Mouse (Mus musculus): ENCODE measurements around the gene Zeb2. TPM values are rescaled to one million over a fixed set of nuclear protein-coding genes. Genes with fewer than 3 reads are reported as not detected.

Gene Zeb2
- polyA plus RNA-seq, 1 experiment, result 9.8 TPM

- Histone ChIP-seq H3ac (ENCODE audit: control insufficient read depth, insufficient read length, low read depth) (no peak overlapping the region), H3K4me3 (ENCODE audit: insufficient read depth, poor library complexity, severe bottlenecking) (no peak overlapping the region), H3K27me3 (ENCODE audit: control insufficient read depth, insufficient read depth, insufficient read length) (no peaks in the 10 kb centered on the region), H3K36me3 (ENCODE audit: control insufficient read depth, insufficient read depth) (peaks cover 15% of the 10 kb centered on the region), H3K79me2 (ENCODE audit: control insufficient read depth, insufficient read depth) (peaks cover 98% of the 10 kb centered on the region), H3K79me3 (ENCODE audit: low read depth) (peaks cover 31% of the 10 kb centered on the region)
- TF ChIP-seq MYOD1 (IDR thresholded peaks at IDR 0.05; ENCODE audit: control insufficient read depth, insufficient read length, low read depth) (no peak), USF1 (IDR thresholded peaks at IDR 0.05; ENCODE audit: low read depth) (no peak), FOSL1 (IDR thresholded peaks at IDR 0.05; ENCODE audit: insufficient read depth, low read length, poor library complexity, severe bottlenecking) (no peak), MYOG (IDR thresholded peaks at IDR 0.05; ENCODE audit: control insufficient read depth, extremely low read depth, insufficient read length) (no peak), CTCF (IDR thresholded peaks at IDR 0.05; ENCODE audit: control insufficient read depth, insufficient read depth, insufficient read length) (no peak), MAX (IDR thresholded peaks at IDR 0.05) (no peak), CEBPB (IDR thresholded peaks at IDR 0.05; ENCODE audit: low read depth) (no peak)
Observed at GRCm38 (mm10) chr2:45059010-45059409, 58.2 kb downstream of the Zeb2 start.

GRCm38 (mm10) chr2:45058183-45058582 lies 59.0 kb downstream of the Zeb2 start:
- peaks cover 30% of the 10 kb centered on the region for H3K79me3 ChIP-seq (ENCODE audit: low read depth)
- H3K4me3 ChIP-seq (ENCODE audit: insufficient read depth, poor library complexity, severe bottlenecking), result no peak overlapping the region
- peaks cover 98% of the 10 kb centered on the region for H3K79me2 ChIP-seq (ENCODE audit: control insufficient read depth, insufficient read depth)
- TF ChIP-seq MAX (IDR thresholded peaks at IDR 0.05) (no peak), FOSL1 (IDR thresholded peaks at IDR 0.05; ENCODE audit: insufficient read depth, low read length, poor library complexity, severe bottlenecking) (no peak), MYOG (IDR thresholded peaks at IDR 0.05; ENCODE audit: control insufficient read depth, extremely low read depth, insufficient read length) (no peak), MYOD1 (IDR thresholded peaks at IDR 0.05; ENCODE audit: control insufficient read depth, insufficient read length, low read depth) (no peak), USF1 (IDR thresholded peaks at IDR 0.05; ENCODE audit: low read depth) (no peak), CEBPB (IDR thresholded peaks at IDR 0.05; ENCODE audit: low read depth) (no peak), CTCF (IDR thresholded peaks at IDR 0.05; ENCODE audit: control insufficient read depth, insufficient read depth, insufficient read length) (no peak)
- no peaks in the 10 kb centered on the region for H3K27me3 ChIP-seq (ENCODE audit: control insufficient read depth, insufficient read depth, insufficient read length)
- H3K36me3 ChIP-seq (ENCODE audit: control insufficient read depth, insufficient read depth), result peaks cover 7% of the 10 kb centered on the region
- no peak overlapping the region for H3ac ChIP-seq (ENCODE audit: control insufficient read depth, insufficient read length, low read depth)

GRCm38 (mm10) chr2:45056856-45057562 lies 60.2 kb downstream of the Zeb2 start:
- peaks cover 13% of the 10 kb centered on the region for H3K36me3 ChIP-seq (ENCODE audit: control insufficient read depth, insufficient read depth)
- H3ac ChIP-seq (ENCODE audit: control insufficient read depth, insufficient read length, low read depth), result no peak overlapping the region
- TF ChIP-seq MYOG (IDR thresholded peaks at IDR 0.05; ENCODE audit: control insufficient read depth, extremely low read depth, insufficient read length) (no peak), MYOD1 (IDR thresholded peaks at IDR 0.05; ENCODE audit: control insufficient read depth, insufficient read length, low read depth) (no peak)
- no peak overlapping the region for H3K4me3 ChIP-seq (ENCODE audit: insufficient read depth, poor library complexity, severe bottlenecking)
- H3K27me3 ChIP-seq (ENCODE audit: control insufficient read depth, insufficient read depth, insufficient read length), result no peaks in the 10 kb centered on the region
- H3K79me2 ChIP-seq (ENCODE audit: control insufficient read depth, insufficient read depth), result peaks cover 100% of the 10 kb centered on the region
- H3K79me3 ChIP-seq (ENCODE audit: low read depth), result peaks cover 33% of the 10 kb centered on the region

- Histone ChIP-seq H3K79me2 (ENCODE audit: control insufficient read depth, insufficient read depth) (peaks cover 95% of the 10 kb centered on the region), H3ac (ENCODE audit: control insufficient read depth, insufficient read length, low read depth) (no peak overlapping the region), H3K27me3 (ENCODE audit: control insufficient read depth, insufficient read depth, insufficient read length) (no peaks in the 10 kb centered on the region), H3K36me3 (ENCODE audit: control insufficient read depth, insufficient read depth) (peaks cover 13% of the 10 kb centered on the region), H3K4me3 (ENCODE audit: insufficient read depth, poor library complexity, severe bottlenecking) (no peak overlapping the region), H3K79me3 (ENCODE audit: low read depth) (peaks cover 30% of the 10 kb centered on the region)
- TF ChIP-seq CTCF (IDR thresholded peaks at IDR 0.05; ENCODE audit: control insufficient read depth, insufficient read depth, insufficient read length) (no peak), FOSL1 (IDR thresholded peaks at IDR 0.05; ENCODE audit: insufficient read depth, low read length, poor library complexity, severe bottlenecking) (no peak), MAX (IDR thresholded peaks at IDR 0.05) (no peak), MYOG (IDR thresholded peaks at IDR 0.05; ENCODE audit: control insufficient read depth, extremely low read depth, insufficient read length) (no peak), USF1 (IDR thresholded peaks at IDR 0.05; ENCODE audit: low read depth) (no peak), MYOD1 (IDR thresholded peaks at IDR 0.05; ENCODE audit: control insufficient read depth, insufficient read length, low read depth) (no peak), CEBPB (IDR thresholded peaks at IDR 0.05; ENCODE audit: low read depth) (no peak)
Observed at GRCm38 (mm10) chr2:45055926-45056325, 61.3 kb downstream of the Zeb2 start.

- Histone ChIP-seq H3K4me3 (ENCODE audit: insufficient read depth, poor library complexity, severe bottlenecking) (no peak overlapping the region), H3K79me2 (ENCODE audit: control insufficient read depth, insufficient read depth) (peaks cover 95% of the 10 kb centered on the region), H3K79me3 (ENCODE audit: low read depth) (peaks cover 30% of the 10 kb centered on the region), H3ac (ENCODE audit: control insufficient read depth, insufficient read length, low read depth) (no peak overlapping the region), H3K27me3 (ENCODE audit: control insufficient read depth, insufficient read depth, insufficient read length) (no peaks in the 10 kb centered on the region), H3K36me3 (ENCODE audit: control insufficient read depth, insufficient read depth) (peaks cover 13% of the 10 kb centered on the region)
- no peak for TF ChIP-seq CTCF (IDR thresholded peaks at IDR 0.05; ENCODE audit: control insufficient read depth, insufficient read depth, insufficient read length)
- no peak for TF ChIP-seq MYOG (IDR thresholded peaks at IDR 0.05; ENCODE audit: control insufficient read depth, extremely low read depth, insufficient read length)
- no peak for TF ChIP-seq FOSL1 (IDR thresholded peaks at IDR 0.05; ENCODE audit: insufficient read depth, low read length, poor library complexity, severe bottlenecking)
- no peak for TF ChIP-seq USF1 (IDR thresholded peaks at IDR 0.05; ENCODE audit: low read depth)
- TF ChIP-seq MYOD1 (IDR thresholded peaks at IDR 0.05; ENCODE audit: control insufficient read depth, insufficient read length, low read depth), result no peak
- TF ChIP-seq MAX (IDR thresholded peaks at IDR 0.05), result no peak
- TF ChIP-seq CEBPB (IDR thresholded peaks at IDR 0.05; ENCODE audit: low read depth), result no peak
Observed at GRCm38 (mm10) chr2:45055034-45055615, 62.1 kb downstream of the Zeb2 start.

Measured in C2C12 (cell line).